Mouse (Mus musculus) A20 (cell line): Measurements from ENCODE around the gene Dock4.

Source experiments
- DNase-seq: peaks from one replicate; pipeline ENCODE4 v3.0.0-alpha.2; 2011; ENCODE audit warnings: low read depth, low spot score

Dock4 gene

GRCm38 (mm10) chr12:40818046-40818708 is 372.4 kb downstream of the Dock4 start:
- no peak for DNase-seq

DNA sequence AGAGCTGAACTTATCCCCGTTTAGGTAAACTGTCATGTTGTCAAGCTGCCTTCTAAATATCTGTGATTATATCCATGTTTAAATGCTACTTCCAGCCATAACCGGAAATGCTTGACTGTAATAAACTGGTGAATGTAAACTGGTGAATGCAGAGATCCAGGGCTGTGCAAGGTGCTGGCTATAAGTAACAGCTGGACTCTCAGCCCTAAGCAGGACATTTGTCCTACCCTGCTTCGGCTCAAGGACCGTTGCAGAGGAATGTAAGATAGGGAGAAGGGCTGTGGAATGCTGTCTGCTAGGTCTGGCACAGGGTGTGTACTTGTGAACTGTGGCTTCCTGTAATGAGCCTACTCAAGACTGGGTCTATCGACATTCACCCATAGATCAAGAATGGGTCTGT is 377.9 kb downstream of the Dock4 start:
- DNase-seq: no peak

- DNase-seq: no peak
Observed at GRCm38 (mm10) chr12:40824251-40824650, 378.5 kb downstream of the Dock4 start.

DNA sequence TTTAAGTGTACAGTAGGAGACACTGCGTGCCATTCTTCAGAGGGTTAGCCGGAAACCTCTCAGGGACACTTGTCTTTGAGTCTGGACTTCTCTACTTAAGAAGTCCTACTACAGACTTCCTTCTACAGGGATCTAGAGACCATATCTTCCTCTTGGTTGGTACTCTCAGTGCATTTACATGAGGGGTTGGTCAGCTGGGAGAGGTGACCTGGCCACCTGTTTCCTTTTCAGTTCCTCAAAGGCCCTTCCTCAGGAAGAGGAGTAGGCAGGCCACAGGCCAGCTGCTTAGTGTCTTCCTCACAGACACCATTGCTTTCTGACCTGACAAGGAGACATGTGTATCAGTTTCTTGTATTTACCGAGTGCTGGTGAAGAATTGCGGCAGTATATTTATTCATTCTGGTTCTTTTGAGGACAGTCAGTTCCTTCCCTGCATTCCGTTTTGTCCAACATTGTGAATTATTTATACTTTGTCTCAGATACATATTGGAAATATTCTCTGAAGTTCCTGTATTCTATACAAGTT is 380.2 kb downstream of the Dock4 start:
- no peak for DNase-seq

- no peak for DNase-seq
Observed at GRCm38 (mm10) chr12:40826491-40826890, 380.7 kb downstream of the Dock4 start.

DNA sequence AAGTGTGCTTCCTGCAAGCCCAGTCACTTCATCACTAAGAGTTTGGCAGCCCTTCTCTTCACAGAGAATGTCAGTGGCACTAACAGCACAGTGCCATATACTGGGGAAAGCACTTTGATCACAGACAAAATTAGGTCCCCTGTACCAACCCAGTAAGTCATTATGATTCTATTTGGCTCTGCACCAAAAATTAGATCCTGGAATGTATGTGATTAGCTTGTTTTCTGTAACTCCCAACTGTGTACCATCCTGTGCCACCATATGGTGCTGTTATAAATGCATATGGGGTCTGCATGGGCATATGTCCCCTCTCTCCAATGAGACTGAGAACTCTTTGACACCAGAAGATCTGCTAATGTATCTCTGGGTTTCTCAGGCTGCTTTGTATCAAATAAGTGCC is 382.3 kb downstream of the Dock4 start:
- DNase-seq: no peak

DNA sequence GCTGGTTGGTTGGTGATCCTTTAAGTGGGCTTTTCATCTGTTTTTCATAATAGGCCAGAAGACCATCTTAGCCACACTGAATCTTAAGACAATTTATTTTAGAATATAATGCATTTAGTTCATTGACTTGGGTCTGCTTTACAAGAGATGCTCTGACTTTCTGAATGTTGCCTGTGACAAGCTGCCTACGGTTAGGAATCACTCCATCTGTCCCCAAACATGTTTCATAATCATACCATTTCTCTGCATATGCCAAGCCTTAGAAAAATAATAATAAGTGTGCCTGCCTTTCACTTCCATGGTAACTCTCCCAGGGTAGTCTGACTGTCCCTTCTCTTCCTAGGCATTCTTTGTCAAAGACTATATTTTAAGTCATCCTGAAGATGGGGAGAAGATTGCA is 383.5 kb downstream of the Dock4 start:
- no peak for DNase-seq

DNA sequence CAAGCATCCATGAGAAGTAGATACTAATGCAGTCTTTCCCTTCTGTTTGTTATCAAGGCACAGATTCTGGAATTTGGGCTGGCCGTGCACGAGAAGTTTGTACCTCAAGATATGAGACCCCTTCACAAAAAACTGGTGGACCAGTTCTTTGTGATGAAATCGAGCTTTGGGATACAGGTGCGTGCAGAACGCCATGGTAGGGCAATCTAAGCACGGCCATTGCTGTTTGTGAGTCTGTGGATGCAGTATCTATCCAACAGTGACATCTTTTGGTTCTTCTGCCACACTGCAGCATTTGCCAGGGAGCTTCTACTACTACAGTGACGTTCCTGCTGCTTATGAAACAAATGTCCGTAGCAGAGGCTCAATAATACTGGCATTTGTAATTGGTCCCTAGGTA is 386.4 kb downstream of the Dock4 start:
- peak; percentile 69 for DNase-seq

DNA sequence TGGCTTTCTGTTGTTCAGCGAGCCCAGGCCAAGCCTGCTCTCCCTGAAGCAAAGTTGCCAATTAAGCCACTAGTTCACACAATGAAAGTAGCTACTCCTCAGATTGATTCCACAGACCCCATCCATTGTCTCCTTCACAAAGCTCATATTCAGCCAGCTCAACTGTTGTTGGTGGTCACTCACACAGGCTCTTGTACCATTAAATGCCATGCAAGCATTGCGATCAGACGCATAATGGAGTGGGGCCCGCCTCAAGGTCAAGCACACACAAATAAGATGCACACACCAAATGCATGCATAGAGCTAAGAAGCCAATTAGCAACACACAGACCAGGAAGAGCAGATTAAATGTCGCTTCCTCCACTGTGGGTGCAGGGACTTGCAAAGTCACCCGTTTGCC is 391.2 kb downstream of the Dock4 start:
- DNase-seq: no peak

DNA sequence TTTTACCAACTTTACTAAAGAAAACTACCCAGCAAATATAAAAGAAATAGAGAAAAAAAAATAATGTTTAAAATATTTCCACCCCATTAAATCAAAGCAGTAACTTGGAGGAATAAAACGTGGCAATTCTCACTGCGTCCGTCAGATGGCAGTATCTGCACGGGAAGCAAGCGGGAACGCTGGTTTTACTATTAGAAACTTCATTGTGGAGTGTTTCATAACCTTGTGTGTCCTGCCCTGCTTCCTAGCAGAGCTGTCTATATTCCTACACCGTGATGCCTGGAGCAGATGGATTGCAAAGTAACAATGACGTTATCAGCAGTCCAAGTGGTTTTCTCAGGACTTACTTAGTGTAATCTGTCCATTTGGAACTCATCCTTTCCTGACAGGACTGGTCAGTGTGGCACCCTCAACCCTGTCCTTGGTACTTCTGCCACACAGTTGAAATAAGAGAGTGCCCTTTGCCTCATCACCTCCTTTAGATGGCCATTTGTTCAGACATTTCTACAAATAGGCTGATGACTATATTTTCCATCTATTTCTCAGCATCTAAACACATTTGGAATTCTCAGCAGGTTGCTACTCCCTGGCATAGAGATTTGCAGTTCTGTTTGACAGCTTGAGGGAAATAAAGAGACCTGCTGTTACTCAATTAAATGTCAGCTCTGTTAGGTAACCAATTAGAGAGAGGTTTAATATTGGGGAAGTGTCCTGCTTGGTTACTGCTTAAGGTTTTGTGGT is 392.0 kb downstream of the Dock4 start:
- DNase-seq: peak; percentile 57

DNA sequence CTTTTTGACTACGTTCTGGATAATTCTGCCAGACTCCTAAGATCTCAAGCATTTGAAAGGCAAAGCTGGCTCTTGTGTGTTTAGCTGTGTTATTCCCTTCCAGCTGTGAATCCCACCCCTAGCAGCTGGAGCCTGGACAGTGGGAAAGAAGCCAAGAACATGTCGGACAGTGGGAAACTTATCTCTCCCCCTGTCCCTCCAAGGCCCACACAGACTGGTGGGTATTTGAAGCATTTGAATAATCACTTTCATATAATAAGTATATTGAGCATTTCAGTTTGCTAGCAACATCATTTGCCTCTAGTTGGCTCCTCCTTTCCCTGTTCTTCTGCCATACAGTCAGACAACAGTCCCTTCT is 392.6 kb downstream of the Dock4 start:
- DNase-seq: no peak

GRCm38 (mm10) chr12:40838940-40839339 is 393.2 kb downstream of the Dock4 start:
- DNase-seq: no peak

DNA sequence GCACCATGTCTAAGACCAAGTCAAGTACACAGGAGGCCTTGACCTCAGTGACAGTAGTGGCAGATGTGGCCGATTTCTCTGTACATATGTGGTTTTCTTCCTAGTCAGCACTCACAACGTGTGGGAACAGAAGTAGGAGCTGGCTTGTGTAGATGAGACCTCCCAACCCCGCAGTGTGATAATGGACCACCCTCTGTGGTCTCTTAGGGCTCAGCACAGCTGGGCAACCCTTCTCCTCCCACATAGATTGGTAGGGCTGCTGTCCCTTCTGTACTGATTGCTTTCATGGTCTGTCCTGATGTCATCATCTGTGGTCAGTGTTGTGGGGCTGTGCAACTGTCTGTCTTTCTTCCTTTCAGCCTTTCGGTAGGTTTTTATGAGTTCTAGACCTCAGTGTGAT is 394.1 kb downstream of the Dock4 start:
- DNase-seq: no peak

DNA sequence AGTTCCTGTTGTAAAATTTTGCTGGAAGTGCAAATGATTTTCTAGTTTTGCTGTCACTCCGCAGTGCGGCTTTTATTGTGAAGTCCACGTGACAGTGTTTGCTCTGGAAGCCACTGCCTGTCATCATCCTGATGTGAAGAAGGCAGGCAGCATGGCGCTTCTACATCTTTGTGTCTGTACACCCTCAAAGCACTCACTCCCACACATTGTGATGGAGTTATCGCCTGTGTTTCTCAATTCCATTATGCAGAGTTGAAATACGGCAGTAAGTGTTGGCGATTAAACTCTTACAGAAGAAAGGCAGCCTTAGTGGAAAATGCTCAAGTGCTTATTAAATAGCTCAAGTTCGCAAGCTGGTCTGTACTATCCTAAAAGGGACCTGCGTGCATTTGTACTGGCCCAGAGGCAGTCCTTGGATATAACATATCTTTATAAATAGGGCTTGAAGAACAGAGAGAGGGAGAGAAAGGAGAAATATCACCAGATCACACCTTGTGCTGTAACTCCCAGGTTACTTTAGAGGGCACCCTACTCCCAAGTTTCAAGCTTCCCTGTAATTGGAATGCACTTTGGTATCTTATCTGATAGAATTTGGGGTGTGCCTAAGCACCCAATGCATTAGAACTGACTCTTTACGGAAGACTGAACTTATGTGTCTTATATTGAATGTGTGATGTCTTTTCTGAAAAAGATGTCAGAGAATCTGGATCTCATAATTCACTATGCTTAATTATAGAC is 396.7 kb downstream of the Dock4 start:
- DNase-seq: peak; percentile 29

- DNase-seq: no peak
Observed at GRCm38 (mm10) chr12:40842991-40843390, 397.2 kb downstream of the Dock4 start.

GRCm38 (mm10) chr12:40843474-40844080 is 397.8 kb downstream of the Dock4 start:
- DNase-seq: peak; percentile 19

GRCm38 (mm10) chr12:40844324-40844723 is 398.6 kb downstream of the Dock4 start:
- DNase-seq: no peak

GRCm38 (mm10) chr12:40854705-40855367 is 409.1 kb downstream of the Dock4 start:
- no peak for DNase-seq

DNA sequence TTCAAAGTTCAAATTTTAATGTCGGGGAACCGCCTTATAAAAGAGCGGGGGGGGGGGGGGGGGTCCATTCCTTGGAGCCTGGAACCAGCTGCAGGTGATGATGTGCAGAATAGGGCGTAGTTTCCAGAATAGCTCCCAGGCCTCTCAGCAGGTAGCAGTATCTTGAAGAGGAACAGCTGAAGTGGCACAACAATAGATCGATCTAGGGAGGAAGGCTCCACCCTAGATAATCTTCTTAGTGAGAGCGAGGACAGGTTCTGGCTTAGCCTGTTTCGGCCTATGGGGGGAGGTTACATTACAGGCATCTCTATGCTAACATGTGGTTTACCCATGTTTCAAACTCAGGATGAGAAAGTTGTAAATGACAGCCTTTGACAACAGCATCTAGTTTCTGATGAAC is 411.7 kb downstream of the Dock4 start:
- no peak for DNase-seq

DNA sequence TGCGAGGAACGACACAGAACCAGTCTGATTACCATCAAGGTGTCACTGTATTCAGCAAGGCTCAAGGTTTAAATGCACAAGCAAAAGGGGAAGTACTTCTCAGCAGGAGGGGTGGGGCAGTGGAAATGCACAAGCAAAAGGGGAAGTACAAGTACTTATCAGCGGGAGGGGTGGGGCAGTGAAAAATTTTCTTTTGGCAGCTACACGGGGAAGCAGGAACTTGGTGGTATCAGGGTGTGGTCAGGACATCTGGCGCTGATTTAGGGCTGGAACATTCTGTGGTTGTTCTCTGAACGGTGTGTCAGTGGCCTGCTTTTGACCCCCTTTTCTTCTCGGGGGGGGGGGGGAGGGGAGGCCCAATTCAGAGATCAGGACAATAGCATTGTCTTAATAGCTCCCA is 413.0 kb downstream of the Dock4 start:
- peak; percentile 16 for DNase-seq

DNA sequence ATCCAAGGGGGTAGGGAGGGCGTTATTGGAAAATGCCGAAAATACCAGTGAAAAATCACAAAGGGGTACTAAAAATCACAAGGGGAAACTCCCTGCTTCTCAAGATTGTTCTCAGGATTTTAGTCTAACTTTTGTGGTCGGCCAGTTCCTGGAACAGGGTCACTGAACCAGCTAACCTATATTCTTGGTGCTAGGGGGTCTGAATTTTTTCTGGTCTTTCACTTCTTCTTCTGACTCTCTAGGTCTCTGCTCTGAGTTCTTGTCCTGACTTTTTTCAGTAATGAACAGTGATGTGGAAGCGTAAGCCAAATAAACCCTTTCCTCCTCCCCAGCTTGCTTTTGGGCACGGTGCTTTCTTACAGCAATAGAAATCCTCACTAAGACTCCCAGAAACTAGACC is 424.6 kb downstream of the Dock4 start:
- peak; percentile 65 for DNase-seq

GRCm38 (mm10) chr12:40872716-40873115 is 427.0 kb downstream of the Dock4 start:
- no peak for DNase-seq
